Mouse (Mus musculus): ENCODE data around the gene Bche.

GRCm38 (mm10) chr3:73647064-73647463 is 61.2 kb downstream of the Bche start:
- no peak for TF ChIP-seq POLR2A (IDR thresholded peaks at IDR 0.05; ENCODE audit: low read depth, low read length)
- no peak for TF ChIP-seq CTCF (IDR thresholded peaks at IDR 0.05; ENCODE audit: extremely low read depth, insufficient read length, insufficient replicate concordance, low read depth, low read length)
